Comparison of ENCODE assay signal across 21 mouse cellular contexts in genomic region chr1:83859732-83860424, GRCm38 (mm10).
DNase-seq lines count a peak whose midpoint lies in the region; ATAC-seq and TF ChIP-seq lines count a peak whose summit lies in the region.
"Had no signal": no experiment of that assay in that cellular context is flagged by ENCODE, and none has a peak within 500 bp of the region (broad histone marks: within the 10 kb centered on the region; RNA-seq: fewer than 3 reads in every experiment).

No protein-coding gene starts in this region.

- WGBS in forebrain, embryonic 15.5 days: 78% methylated on average over 3 of the region's 3 CpGs
- 91% methylated on average over 3 of the region's 3 CpGs for WGBS in forebrain, embryonic 12.5 days
- WGBS in forebrain, embryonic 16.5 days: 80% methylated on average over 3 of the region's 3 CpGs
- WGBS in forebrain, embryonic 13.5 days: 91% methylated on average over 3 of the region's 3 CpGs
- WGBS in forebrain, postnatal 0 days: 61% methylated on average over 3 of the region's 3 CpGs
- 88% methylated on average over 3 of the region's 3 CpGs for WGBS in forebrain, embryonic 10.5 days

- H3K4me2 ChIP-seq in forebrain, embryonic 15.5 days (replicated peaks): no peak overlapping the region
- no peak overlapping the region for H3K4me2 ChIP-seq in forebrain, embryonic 12.5 days
- no peak overlapping the region for H3K4me2 ChIP-seq in forebrain, embryonic 16.5 days (ENCODE audit: low read length)
- H3K4me2 ChIP-seq in forebrain, embryonic 13.5 days: no peak overlapping the region
- no peak overlapping the region for H3K4me2 ChIP-seq in forebrain, postnatal 0 days (ENCODE audit: low read depth)

- H3K36me3 ChIP-seq in forebrain, embryonic 15.5 days: no peaks in the 10 kb centered on the region
- no peaks in the 10 kb centered on the region for H3K36me3 ChIP-seq in forebrain, embryonic 12.5 days (replicated peaks)
- no peaks in the 10 kb centered on the region for H3K36me3 ChIP-seq in forebrain, embryonic 16.5 days (ENCODE audit: control insufficient read depth, insufficient read depth)
- no peaks in the 10 kb centered on the region for H3K36me3 ChIP-seq in forebrain, embryonic 13.5 days (ENCODE audit: poor library complexity, severe bottlenecking)
- no peaks in the 10 kb centered on the region for H3K36me3 ChIP-seq in forebrain, postnatal 0 days (ENCODE audit: insufficient read depth)
- H3K36me3 ChIP-seq in forebrain, embryonic 10.5 days (replicated peaks): no peaks in the 10 kb centered on the region
- H3K36me3 ChIP-seq: G1E had no signal

- no peaks in the 10 kb centered on the region for H3K4me1 ChIP-seq in forebrain, embryonic 15.5 days
- no peaks in the 10 kb centered on the region for H3K4me1 ChIP-seq in forebrain, embryonic 12.5 days
- no peaks in the 10 kb centered on the region for H3K4me1 ChIP-seq in forebrain, embryonic 16.5 days (replicated peaks; ENCODE audit: control insufficient read depth, insufficient read depth, low read length)
- H3K4me1 ChIP-seq in forebrain, embryonic 13.5 days: no peaks in the 10 kb centered on the region
- no peaks in the 10 kb centered on the region for H3K4me1 ChIP-seq in forebrain, postnatal 0 days (ENCODE audit: insufficient read depth)
- H3K4me1 ChIP-seq in forebrain, embryonic 10.5 days: no peaks in the 10 kb centered on the region

- H3K4me3 ChIP-seq in forebrain, embryonic 15.5 days: no peak overlapping the region
- no peak overlapping the region for H3K4me3 ChIP-seq in forebrain, embryonic 12.5 days (replicated peaks)
- H3K4me3 ChIP-seq in forebrain, embryonic 16.5 days (replicated peaks; ENCODE audit: low read length): no peak overlapping the region
- H3K4me3 ChIP-seq in forebrain, embryonic 13.5 days: no peak overlapping the region
- no peak overlapping the region for H3K4me3 ChIP-seq in forebrain, postnatal 0 days (ENCODE audit: low read depth, low read length)
- H3K4me3 ChIP-seq in forebrain, embryonic 10.5 days: no peak overlapping the region

- H3K27me3 ChIP-seq in forebrain, embryonic 15.5 days: no peaks in the 10 kb centered on the region
- no peaks in the 10 kb centered on the region for H3K27me3 ChIP-seq in forebrain, embryonic 12.5 days
- H3K27me3 ChIP-seq in forebrain, embryonic 16.5 days (replicated peaks; ENCODE audit: control insufficient read depth, insufficient read depth, low read length): no peaks in the 10 kb centered on the region
- no peaks in the 10 kb centered on the region for H3K27me3 ChIP-seq in forebrain, embryonic 13.5 days
- H3K27me3 ChIP-seq in forebrain, postnatal 0 days (ENCODE audit: insufficient read depth, low read length): no peaks in the 10 kb centered on the region
- no peaks in the 10 kb centered on the region for H3K27me3 ChIP-seq in forebrain, embryonic 10.5 days (ENCODE audit: poor library complexity, severe bottlenecking)
- H3K27me3 ChIP-seq: CH12.LX had no signal

- no peak for TF ChIP-seq CTCF in forebrain, postnatal 0 days (IDR thresholded peaks at IDR 0.05; ENCODE audit: low read depth)

- H3K9me3 ChIP-seq in forebrain, embryonic 15.5 days: no peaks in the 10 kb centered on the region
- H3K9me3 ChIP-seq in forebrain, embryonic 12.5 days: no peaks in the 10 kb centered on the region
- H3K9me3 ChIP-seq in forebrain, embryonic 16.5 days (ENCODE audit: control insufficient read depth, low read length): no peaks in the 10 kb centered on the region
- no peaks in the 10 kb centered on the region for H3K9me3 ChIP-seq in forebrain, embryonic 13.5 days (replicated peaks)
- no peaks in the 10 kb centered on the region for H3K9me3 ChIP-seq in forebrain, postnatal 0 days (ENCODE audit: low read length)
- no peaks in the 10 kb centered on the region for H3K9me3 ChIP-seq in forebrain, embryonic 10.5 days

- H3K27ac ChIP-seq in forebrain, embryonic 15.5 days (replicated peaks): no peak overlapping the region
- no peak overlapping the region for H3K27ac ChIP-seq in forebrain, embryonic 12.5 days
- no peak overlapping the region for H3K27ac ChIP-seq in forebrain, embryonic 16.5 days (ENCODE audit: low read length)
- no peak overlapping the region for H3K27ac ChIP-seq in forebrain, embryonic 13.5 days
- no peak overlapping the region for H3K27ac ChIP-seq in forebrain, postnatal 0 days (ENCODE audit: low read depth, low read length)
- H3K27ac ChIP-seq in forebrain, embryonic 10.5 days: no peak overlapping the region

- peak; percentile 36 for DNase-seq in forebrain, postnatal 0 days
- no peak for DNase-seq in forebrain, embryonic 10.5 days (ENCODE audit: extremely low spot score, low spot score)
- DNase-seq: adrenal gland, adult 2 months; adrenal gland, adult 8-10 months; adrenal gland, postnatal 10 days; adrenal gland, postnatal 14 days; adrenal gland, postnatal 25 days; adrenal gland, postnatal 36 days; B cell, adult 2 months; cerebellum, adult 11 months; cerebellum, adult 11-12 months; cerebellum, adult 18-20 months had no signal

- peak; percentile 46; the same call in 1 of the 2 replicates for ATAC-seq in forebrain, embryonic 15.5 days (replicated peaks)
- no peak for ATAC-seq in forebrain, embryonic 12.5 days (ENCODE audit: low FRiP score)
- ATAC-seq in forebrain, embryonic 16.5 days: peak; percentile 57; the same call in 1 of the 2 replicates
- ATAC-seq in forebrain, embryonic 13.5 days: no peak
- peak; percentile 66 for ATAC-seq in forebrain, postnatal 0 days
- ATAC-seq: activated CD4-positive, CD25-positive, alpha-beta regulatory T cell, adult 4 months; CD4-positive, CD25-positive, alpha-beta regulatory T cell, adult 4 months; Patski had no signal

- no peak overlapping the region for H3K9ac ChIP-seq in forebrain, embryonic 15.5 days (replicated peaks)
- no peak overlapping the region for H3K9ac ChIP-seq in forebrain, embryonic 12.5 days
- H3K9ac ChIP-seq in forebrain, embryonic 16.5 days (replicated peaks; ENCODE audit: low read depth, low read length): no peak overlapping the region
- no peak overlapping the region for H3K9ac ChIP-seq in forebrain, embryonic 13.5 days
- no peak overlapping the region for H3K9ac ChIP-seq in forebrain, postnatal 0 days

Comparison
In these comparisons a context has a peak if more than half of its experiments do, and no peak if none do; other contexts are left out.
1. ATAC-seq: peak in forebrain, embryonic 15.5 days (single experiment), forebrain, embryonic 16.5 days (single experiment) and forebrain, postnatal 0 days (single experiment); none in forebrain, embryonic 12.5 days (single experiment) and forebrain, embryonic 13.5 days (single experiment).